Mouse (Mus musculus) heart, adult 2 months (tissue): ENCODE data around the gene Pmpca. TPM values are rescaled to one million over a fixed set of nuclear protein-coding genes. Genes with fewer than 3 reads are reported as not detected.
"Not testable (repeated sequence)": the region's sequence is repeated elsewhere in the genome, so short reads cannot be mapped to it uniquely, and the experiment has no call there.

Source experiments
- DNase-seq, 2 experiments: peaks; one replicate each; pipeline ENCODE4 v3.0.0; 2021
- H3K27ac ChIP-seq: fragments of 200-600 bp; 2 replicates; pipeline ENCODE4 v1.8.1; 2022
- H3K27me3 ChIP-seq: fragments of 200-500 bp; 2 replicates; pipeline ENCODE4 v1.6.1; 2012; ENCODE audit warnings: mild to moderate bottlenecking, low read length, inconsistent platforms, mixed read lengths; ENCODE audit not compliant: control insufficient read depth, insufficient read depth
- H3K36me3 ChIP-seq: fragments of 200-500 bp; 2 replicates; pipeline ENCODE4 v1.6.1; 2012; ENCODE audit warnings: low read length, inconsistent platforms; ENCODE audit not compliant: control insufficient read depth, insufficient read depth
- H3K4me1 ChIP-seq: fragments of 200-500 bp; 2 replicates; pipeline ENCODE4 v1.6.1; 2011; ENCODE audit warnings: low read length; ENCODE audit not compliant: control insufficient read depth, insufficient read depth
- H3K4me3 ChIP-seq: fragments of 200-600 bp; 2 replicates; pipeline ENCODE4 v1.8.1; 2022
- H3K79me2 ChIP-seq: fragments of 200-500 bp; replicated peaks from 2 replicates; pipeline ENCODE4 v1.6.1; 2012; ENCODE audit warnings: mild to moderate bottlenecking, inconsistent platforms, low read length, moderate library complexity, mixed read lengths; ENCODE audit not compliant: control insufficient read depth, insufficient read depth
- H3K9ac ChIP-seq: fragments of 200-500 bp; 2 replicates; pipeline ENCODE4 v1.6.1; 2012; ENCODE audit warnings: low read depth, mild to moderate bottlenecking, control low read depth, inconsistent platforms, low read length, mixed read lengths
- CTCF ChIP-seq: fragments of 200-600 bp; IDR thresholded peaks from 2 replicates; pipeline ENCODE4 v1.8.1; 2022; ENCODE audit warnings: antibody characterized with exemption, mild to moderate bottlenecking, moderate library complexity
- EP300 ChIP-seq: fragments of 200-500 bp; IDR thresholded peaks from 2 replicates; pipeline ENCODE4 v1.6.1; 2011; ENCODE audit warnings: low read depth, low read length, control low read depth; ENCODE audit not compliant: insufficient read depth
- POLR2A ChIP-seq: fragments of 200-500 bp; IDR thresholded peaks from 2 replicates; pipeline ENCODE4 v1.6.1; 2011; ENCODE audit warnings: mild to moderate bottlenecking, low read depth, low read length, control low read depth; ENCODE audit not compliant: insufficient read depth
- WGBS: fragments of 180-500 bp; shearing (Covaris S2); methylation state at CpG from one replicate; pipeline ENCODE4 v1.1.7; 2018; 5-methylcytosine and 5-hydroxymethylcytosine counted together
- intact Hi-C: fragments of 180-260 bp; cut with DNase I; formaldehyde crosslinking; loops from one replicate; pipeline ENCODE4 v1.15.1; 2025
- polyA plus RNA-seq: library from polyadenylated mRNA; depleted of rRNA; stranded (reverse); fragments of >200 nt; gene quantifications from 2 replicates; pipeline ENCODE4 v1.2.3, GENCODE M21; 2012
- total RNA-seq, 2 experiments: library from RNA; stranded (reverse); gene quantifications; 2 replicates each; pipeline ENCODE4 v1.2.3; 2021

The Pmpca gene
- total and polyA plus RNA-seq, 3 experiments = 69.1 to 160 (median 139) TPM

- Histone ChIP-seq H3K27me3 (no peaks in the 10 kb centered on the region), H3K36me3 (no peaks in the 10 kb centered on the region; the same call in none of the 2 replicates), H3K4me1 (peaks cover 12% of the 10 kb centered on the region), H3K4me3 (no peak overlapping the region), H3K9ac (no peak overlapping the region), H3K79me2 (no peaks in the 10 kb centered on the region), H3K27ac (no peak overlapping the region)
- DNase-seq = no peak
- TF ChIP-seq EP300 (no peak), CTCF (no peak), POLR2A (no peak)
- 82% methylated on average over 5 of the region's 5 CpGs for WGBS
- intact Hi-C loops = no loop called here
Observed at GRCm38 (mm10) chr2:26363481-26363880, 25.7 kb upstream of the Pmpca start.

- TF ChIP-seq EP300 (no peak), POLR2A (no peak), CTCF (no peak)
- Histone ChIP-seq H3K9ac (no peak overlapping the region), H3K4me1 (peaks cover 9% of the 10 kb centered on the region), H3K27me3 (no peaks in the 10 kb centered on the region), H3K4me3 (no peak overlapping the region), H3K36me3 (no peaks in the 10 kb centered on the region; the same call in none of the 2 replicates), H3K79me2 (no peaks in the 10 kb centered on the region), H3K27ac (peak overlapping the region; percentile 15)
- 9% methylated on average over 10 of the region's 10 CpGs for WGBS
- DNase-seq = peak; percentile 86
- intact Hi-C loops = no loop called here
Observed at GRCm38 (mm10) chr2:26364738-26365465, 24.2 kb upstream of the Pmpca start.

GRCm38 (mm10) chr2:26367911-26368310, 21.2 kb upstream of the Pmpca start:
- Histone ChIP-seq H3K36me3 (no peaks in the 10 kb centered on the region; the same call in none of the 2 replicates), H3K4me1 (peaks cover 9% of the 10 kb centered on the region), H3K79me2 (no peaks in the 10 kb centered on the region), H3K9ac (no peak overlapping the region), H3K4me3 (no peak overlapping the region), H3K27me3 (no peaks in the 10 kb centered on the region), H3K27ac (peak overlapping the region; percentile 9; the same call in 1 of the 2 replicates)
- no peak for DNase-seq
- TF ChIP-seq CTCF (no peak), POLR2A (no peak), EP300 (no peak)
- intact Hi-C loops = no loop called here
- 90% methylated on average over 6 of the region's 6 CpGs for WGBS

GRCm38 (mm10) chr2:26368572-26368971, 20.6 kb upstream of the Pmpca start:
- no peaks in the 10 kb centered on the region for H3K79me2 ChIP-seq
- peak overlapping the region; percentile 65 for H3K27ac ChIP-seq
- peaks cover 9% of the 10 kb centered on the region for H3K4me1 ChIP-seq
- TF ChIP-seq CTCF (no peak), EP300 (no peak), POLR2A (no peak)
- WGBS = 38% methylated on average over 1 of the region's 1 CpGs
- no peaks in the 10 kb centered on the region; the same call in none of the 2 replicates for H3K36me3 ChIP-seq
- no peak overlapping the region for H3K4me3 ChIP-seq
- peak; percentile 66 to 81 for DNase-seq
- no peaks in the 10 kb centered on the region for H3K27me3 ChIP-seq
- no peak overlapping the region for H3K9ac ChIP-seq
- intact Hi-C loops = no loop called here

GRCm38 (mm10) chr2:26372396-26372795, 16.7 kb upstream of the Pmpca start:
- Histone ChIP-seq H3K27me3 (no peaks in the 10 kb centered on the region), H3K27ac (no peak overlapping the region), H3K9ac (no peak overlapping the region), H3K36me3 (no peaks in the 10 kb centered on the region), H3K4me1 (no peaks in the 10 kb centered on the region), H3K79me2 (no peaks in the 10 kb centered on the region), H3K4me3 (no peak overlapping the region)
- DNase-seq = no peak
- intact Hi-C loops = no loop called here
- 94% methylated on average over 8 of the region's 8 CpGs for WGBS
- TF ChIP-seq POLR2A (no peak), EP300 (no peak), CTCF (no peak)

- H3K36me3 ChIP-seq = no peaks in the 10 kb centered on the region
- peak within 1 kb of the TSS; percentile 4 for H3K27ac ChIP-seq
Observed at GRCm38 (mm10) chr2:26380131-26380771, 8.9 kb upstream of the Pmpca start, which contains the start of gene Snapc4. TSS of gene Snapc4 (minus strand) at chr2:26380653.

GRCm38 (mm10) chr2:26380871-26381270, 8.3 kb upstream of the Pmpca start:
- H3K27me3 ChIP-seq, H3K4me1 ChIP-seq, H3K36me3 ChIP-seq, H3K79me2 ChIP-seq, H3K27ac ChIP-seq, DNase-seq: not testable (repeated sequence)
- WGBS = 29% methylated on average over 6 of the region's 6 CpGs
- intact Hi-C loops = loop anchor here (10.0 kb wide), 1 partner anchor 146 kb away; the partner anchor contains the start of gene Qsox2
- Histone ChIP-seq H3K9ac (peak overlapping the region; percentile 43; the same call in 1 of the 2 replicates), H3K4me3 (peak overlapping the region; percentile 83)

More at GRCm38 (mm10) chr2:26380131-26380771, 8.9 kb upstream of the Pmpca start, which contains the start of gene Snapc4:
- TF ChIP-seq EP300 = no peak
- peak; percentile 58; the same call in 1 of the 2 replicates for TF ChIP-seq POLR2A
- WGBS = under 1% methylated on average over 38 of the region's 38 CpGs
- Histone ChIP-seq H3K27me3 (no peaks in the 10 kb centered on the region), H3K9ac (peak within 1 kb of the TSS; percentile 86), H3K4me1 (peaks cover 3% of the 10 kb centered on the region), H3K79me2 (0 out of 2 replicates have a peak, but pooled peaks cover 3% of the 10 kb centered on the region), H3K4me3 (peak within 1 kb of the TSS; percentile 83)
- intact Hi-C loops = loop anchor here (10.0 kb wide), 1 partner anchor 145 kb away; the partner anchor contains the start of gene Qsox2
- DNase-seq = peak; percentile 86 to 87
